Mouse (Mus musculus): Measurements from ENCODE around the gene Clint1. TPM values are rescaled to one million over a fixed set of nuclear protein-coding genes. Genes with fewer than 3 reads are reported as not detected.

Clint1 gene
- polyA plus RNA-seq, 2 experiments, result 77.3 to 102 TPM

- Histone ChIP-seq H3K9ac (ENCODE audit: low read depth, low read length, severe bottlenecking) (no peak overlapping the region), H3K9me3 (ENCODE audit: control insufficient read depth, low read length) (no peaks in the 10 kb centered on the region), H3K4me3 (replicated peaks; ENCODE audit: low read length) (no peak overlapping the region), H3K4me1 (ENCODE audit: control insufficient read depth, insufficient read depth, low read length) (no peaks in the 10 kb centered on the region), H3K27ac (replicated peaks; ENCODE audit: low read depth, low read length) (no peak overlapping the region), H3K36me3 (ENCODE audit: control insufficient read depth, insufficient read depth, low read length) (no peaks in the 10 kb centered on the region), H3K4me2 (replicated peaks; ENCODE audit: low read depth, low read length, severe bottlenecking) (no peak overlapping the region), H3K27me3 (ENCODE audit: control insufficient read depth, insufficient read depth, low read length) (no peaks in the 10 kb centered on the region)
- ATAC-seq (ENCODE audit: low FRiP score, low read depth), result no peak
- no peak for TF ChIP-seq POLR2A (IDR thresholded peaks at IDR 0.05; ENCODE audit: borderline replicate concordance, extremely low read depth, insufficient read depth, insufficient read length)
- WGBS, result 86% methylated on average over 3 of the region's 3 CpGs
- DNase-seq (ENCODE audit: low spot score), result no peak
These were observed 45.0 kb upstream of the Clint1 start for GRCm38 (mm10) chr11:45806809-45807208.

- no peaks in the 10 kb centered on the region for H3K27me3 ChIP-seq (ENCODE audit: control insufficient read depth, insufficient read depth, low read length)
- H3K27ac ChIP-seq (replicated peaks; ENCODE audit: low read depth, low read length), result no peak overlapping the region
- DNase-seq (ENCODE audit: low spot score), result no peak
- H3K4me3 ChIP-seq (replicated peaks; ENCODE audit: low read length), result no peak overlapping the region
- H3K9me3 ChIP-seq (ENCODE audit: control insufficient read depth, low read length), result no peaks in the 10 kb centered on the region
- H3K4me1 ChIP-seq (ENCODE audit: control insufficient read depth, insufficient read depth, low read length), result no peaks in the 10 kb centered on the region
- no peak overlapping the region for H3K9ac ChIP-seq (ENCODE audit: low read depth, low read length, severe bottlenecking)
- no peak for TF ChIP-seq POLR2A (IDR thresholded peaks at IDR 0.05; ENCODE audit: borderline replicate concordance, extremely low read depth, insufficient read depth, insufficient read length)
- ATAC-seq (ENCODE audit: low FRiP score, low read depth), result no peak; the same call in 1 of the 2 replicates
- H3K36me3 ChIP-seq (ENCODE audit: control insufficient read depth, insufficient read depth, low read length), result no peaks in the 10 kb centered on the region
- WGBS, result 79% methylated on average over 12 of the region's 12 CpGs
- H3K4me2 ChIP-seq (replicated peaks; ENCODE audit: low read depth, low read length, severe bottlenecking), result no peak overlapping the region
These were observed 44.0 kb upstream of the Clint1 start for GRCm38 (mm10) chr11:45807820-45808219.

DNA sequence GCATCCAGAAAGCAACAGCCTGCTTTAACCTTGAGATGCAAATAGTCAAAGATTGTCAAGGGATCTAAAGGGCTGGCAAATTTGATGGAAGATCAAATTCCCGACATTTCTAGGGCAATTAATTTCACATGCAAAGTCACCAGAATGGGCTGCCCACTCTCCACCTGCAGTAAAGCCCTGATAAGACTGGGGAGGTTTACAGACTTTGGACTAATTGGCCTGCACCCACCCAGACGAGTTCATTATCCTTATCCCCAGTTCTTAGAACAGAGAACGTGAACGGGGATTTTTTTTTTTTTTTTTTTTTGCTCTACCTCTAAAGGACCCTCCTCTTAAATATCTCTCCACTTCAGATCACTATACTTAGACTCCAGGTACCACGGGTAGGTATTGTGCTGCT, 42.4 kb upstream of the Clint1 start:
- Histone ChIP-seq H3K4me2 (replicated peaks; ENCODE audit: low read depth, low read length, severe bottlenecking) (no peak overlapping the region), H3K9ac (ENCODE audit: low read depth, low read length, severe bottlenecking) (no peak overlapping the region), H3K27ac (replicated peaks; ENCODE audit: low read depth, low read length) (no peak overlapping the region), H3K4me1 (ENCODE audit: control insufficient read depth, insufficient read depth, low read length) (no peaks in the 10 kb centered on the region), H3K36me3 (ENCODE audit: control insufficient read depth, insufficient read depth, low read length) (no peaks in the 10 kb centered on the region), H3K27me3 (ENCODE audit: control insufficient read depth, insufficient read depth, low read length) (no peaks in the 10 kb centered on the region), H3K9me3 (ENCODE audit: control insufficient read depth, low read length) (no peaks in the 10 kb centered on the region), H3K4me3 (replicated peaks; ENCODE audit: low read length) (no peak overlapping the region)
- DNase-seq (ENCODE audit: low spot score) (no peak), ATAC-seq (ENCODE audit: low FRiP score, low read depth) (no peak)
- no peak for TF ChIP-seq POLR2A (IDR thresholded peaks at IDR 0.05; ENCODE audit: borderline replicate concordance, extremely low read depth, insufficient read depth, insufficient read length)
- WGBS, result 44% methylated on average over 5 of the region's 5 CpGs

- TF ChIP-seq POLR2A (IDR thresholded peaks at IDR 0.05; ENCODE audit: borderline replicate concordance, extremely low read depth, insufficient read depth, insufficient read length), result no peak
- no peak overlapping the region for H3K9ac ChIP-seq (ENCODE audit: low read depth, low read length, severe bottlenecking)
- ATAC-seq (ENCODE audit: low FRiP score, low read depth), result no peak
- H3K27ac ChIP-seq (replicated peaks; ENCODE audit: low read depth, low read length), result no peak overlapping the region
- no peaks in the 10 kb centered on the region for H3K27me3 ChIP-seq (ENCODE audit: control insufficient read depth, insufficient read depth, low read length)
- WGBS, result 75% methylated on average over 6 of the region's 6 CpGs
- DNase-seq (ENCODE audit: low spot score), result no peak
- H3K4me3 ChIP-seq (replicated peaks; ENCODE audit: low read length), result no peak overlapping the region
- no peaks in the 10 kb centered on the region for H3K36me3 ChIP-seq (ENCODE audit: control insufficient read depth, insufficient read depth, low read length)
- H3K4me2 ChIP-seq (replicated peaks; ENCODE audit: low read depth, low read length, severe bottlenecking), result no peak overlapping the region
- no peaks in the 10 kb centered on the region for H3K4me1 ChIP-seq (ENCODE audit: control insufficient read depth, insufficient read depth, low read length)
- no peaks in the 10 kb centered on the region for H3K9me3 ChIP-seq (ENCODE audit: control insufficient read depth, low read length)
These were observed 41.8 kb upstream of the Clint1 start for GRCm38 (mm10) chr11:45810056-45810455.

DNA sequence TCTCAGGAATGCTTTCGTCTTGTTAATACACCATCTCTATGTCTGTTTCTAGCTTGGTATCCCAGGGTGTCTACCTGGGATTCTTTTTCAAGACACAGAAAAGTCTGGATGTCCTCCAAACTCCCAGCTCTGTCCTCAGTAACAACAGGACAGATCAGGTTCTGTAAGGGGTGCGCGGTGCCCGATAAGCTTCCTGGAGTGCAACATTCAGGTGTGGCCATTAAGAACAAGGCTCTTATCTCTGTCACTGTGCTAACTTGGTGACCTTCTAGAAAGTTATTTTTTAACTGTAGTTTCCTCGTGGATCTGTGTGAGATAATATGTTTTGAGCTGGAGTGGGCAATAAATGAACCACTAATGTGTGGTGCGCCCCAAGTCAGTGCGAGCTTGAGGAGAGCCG, 41.0 kb upstream of the Clint1 start:
- Histone ChIP-seq H3K27ac (replicated peaks; ENCODE audit: low read depth, low read length) (no peak overlapping the region), H3K27me3 (ENCODE audit: control insufficient read depth, insufficient read depth, low read length) (no peaks in the 10 kb centered on the region), H3K36me3 (ENCODE audit: control insufficient read depth, insufficient read depth, low read length) (no peaks in the 10 kb centered on the region), H3K4me3 (replicated peaks; ENCODE audit: low read length) (no peak overlapping the region), H3K4me2 (replicated peaks; ENCODE audit: low read depth, low read length, severe bottlenecking) (no peak overlapping the region), H3K9ac (ENCODE audit: low read depth, low read length, severe bottlenecking) (no peak overlapping the region), H3K4me1 (ENCODE audit: control insufficient read depth, insufficient read depth, low read length) (no peaks in the 10 kb centered on the region), H3K9me3 (ENCODE audit: control insufficient read depth, low read length) (no peaks in the 10 kb centered on the region)
- no peak for DNase-seq (ENCODE audit: low spot score)
- no peak for ATAC-seq (ENCODE audit: low FRiP score, low read depth)
- 93% methylated on average over 8 of the region's 8 CpGs for WGBS
- TF ChIP-seq POLR2A (IDR thresholded peaks at IDR 0.05; ENCODE audit: borderline replicate concordance, extremely low read depth, insufficient read depth, insufficient read length), result no peak

- no peak for DNase-seq (ENCODE audit: low spot score)
- no peaks in the 10 kb centered on the region for H3K27me3 ChIP-seq (ENCODE audit: control insufficient read depth, insufficient read depth, low read length)
- 62% methylated on average over 10 of the region's 10 CpGs for WGBS
- ATAC-seq (ENCODE audit: low FRiP score, low read depth), result no peak
- H3K27ac ChIP-seq (replicated peaks; ENCODE audit: low read depth, low read length), result no peak overlapping the region
- no peak overlapping the region for H3K4me2 ChIP-seq (replicated peaks; ENCODE audit: low read depth, low read length, severe bottlenecking)
- H3K4me1 ChIP-seq (ENCODE audit: control insufficient read depth, insufficient read depth, low read length), result no peaks in the 10 kb centered on the region
- no peak for TF ChIP-seq POLR2A (IDR thresholded peaks at IDR 0.05; ENCODE audit: borderline replicate concordance, extremely low read depth, insufficient read depth, insufficient read length)
- no peak overlapping the region for H3K4me3 ChIP-seq (replicated peaks; ENCODE audit: low read length)
- H3K36me3 ChIP-seq (ENCODE audit: control insufficient read depth, insufficient read depth, low read length), result no peaks in the 10 kb centered on the region
- no peaks in the 10 kb centered on the region for H3K9me3 ChIP-seq (ENCODE audit: control insufficient read depth, low read length)
- no peak overlapping the region for H3K9ac ChIP-seq (ENCODE audit: low read depth, low read length, severe bottlenecking)
These were observed 36.2 kb upstream of the Clint1 start for GRCm38 (mm10) chr11:45815603-45816002.

Measured in limb, embryonic 14.5 days (tissue).